Mouse (Mus musculus) gastrocnemius, postnatal 4 days (tissue): ENCODE measurements at regions not wholly inside any gene's neighbourhood (a gene's known extent, or its start where the extent isn't known, plus 50 kb on each side); places are given as distances from the start of the nearest gene placed in this dataset.
A peak's percentile ranks its signal among the peaks of the same experiment; 100 is the strongest.
"Not testable (repeated sequence)": the region's sequence is repeated elsewhere in the genome, so short reads cannot be mapped to it uniquely, and the experiment has no call there.

Source experiments
- DNase-seq, 2 experiments: peaks; one replicate each; pipeline ENCODE4 v3.0.0; 2021 to 2022; ENCODE audit warnings: low spot score in 2 of 2, mixed read lengths in 2 of 2

DNA sequence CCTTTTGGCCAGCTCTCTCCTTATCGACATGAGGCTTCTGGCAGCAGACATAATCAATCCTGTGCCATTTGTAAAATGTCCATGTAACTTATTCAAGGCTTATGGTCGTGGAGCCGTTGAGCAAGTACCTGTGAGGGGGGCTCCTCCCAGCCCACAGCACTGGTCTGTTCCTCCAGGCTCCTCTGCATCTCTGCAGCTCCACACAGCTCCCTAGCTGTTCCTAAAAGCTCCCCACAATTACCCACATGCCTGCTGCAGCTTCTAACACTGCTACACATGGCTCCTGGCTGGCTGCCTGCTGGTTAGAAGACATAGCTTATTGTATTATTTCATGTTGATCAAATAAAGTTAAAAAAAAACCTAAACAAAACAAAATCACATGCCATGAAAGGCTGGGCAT, 77.9 kb downstream of the Tcp10c start:
- not testable (repeated sequence) for DNase-seq

DNA sequence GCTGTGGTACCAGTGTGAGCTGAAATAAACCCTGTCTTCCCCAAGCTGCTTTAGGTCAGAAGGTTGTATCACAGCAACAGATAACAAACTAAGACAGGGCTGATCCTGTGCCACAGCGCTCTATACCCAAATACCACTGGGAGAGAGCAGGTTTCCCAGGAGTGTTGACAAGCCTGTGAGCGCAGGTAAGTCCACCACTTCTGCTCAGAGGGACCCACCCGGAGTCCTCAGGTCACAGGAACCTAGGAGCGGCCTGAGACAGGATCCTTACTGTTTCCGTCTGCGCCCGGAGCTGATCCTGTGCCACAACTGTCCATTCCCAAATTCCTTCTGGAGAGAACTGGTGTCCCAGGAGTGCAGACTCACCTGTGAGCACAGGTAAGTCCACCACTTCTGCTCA, 79.8 kb downstream of the Tcp10c start:
- DNase-seq: not testable (repeated sequence)

DNA sequence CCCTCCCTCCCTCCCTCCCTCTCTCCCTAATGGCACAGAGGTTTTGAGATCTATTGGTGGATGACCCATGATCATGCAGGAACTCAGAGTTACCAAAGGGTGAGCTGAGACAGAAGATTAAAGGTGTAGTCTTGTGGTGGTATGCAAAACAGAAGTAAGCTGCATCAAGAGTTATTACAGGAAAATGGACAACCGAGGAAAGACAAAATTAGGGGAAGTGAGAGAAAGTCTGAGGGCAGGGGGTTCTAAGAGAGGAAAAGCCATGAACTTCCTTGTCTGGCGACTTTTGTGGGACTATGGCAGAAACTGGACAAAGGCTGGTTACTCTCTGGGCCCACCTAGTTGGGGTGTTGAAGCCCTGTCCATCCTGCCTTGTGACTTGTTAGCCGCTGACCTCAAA, 84.4 kb downstream of the Tcp10c start:
- not testable (repeated sequence) for DNase-seq

DNA sequence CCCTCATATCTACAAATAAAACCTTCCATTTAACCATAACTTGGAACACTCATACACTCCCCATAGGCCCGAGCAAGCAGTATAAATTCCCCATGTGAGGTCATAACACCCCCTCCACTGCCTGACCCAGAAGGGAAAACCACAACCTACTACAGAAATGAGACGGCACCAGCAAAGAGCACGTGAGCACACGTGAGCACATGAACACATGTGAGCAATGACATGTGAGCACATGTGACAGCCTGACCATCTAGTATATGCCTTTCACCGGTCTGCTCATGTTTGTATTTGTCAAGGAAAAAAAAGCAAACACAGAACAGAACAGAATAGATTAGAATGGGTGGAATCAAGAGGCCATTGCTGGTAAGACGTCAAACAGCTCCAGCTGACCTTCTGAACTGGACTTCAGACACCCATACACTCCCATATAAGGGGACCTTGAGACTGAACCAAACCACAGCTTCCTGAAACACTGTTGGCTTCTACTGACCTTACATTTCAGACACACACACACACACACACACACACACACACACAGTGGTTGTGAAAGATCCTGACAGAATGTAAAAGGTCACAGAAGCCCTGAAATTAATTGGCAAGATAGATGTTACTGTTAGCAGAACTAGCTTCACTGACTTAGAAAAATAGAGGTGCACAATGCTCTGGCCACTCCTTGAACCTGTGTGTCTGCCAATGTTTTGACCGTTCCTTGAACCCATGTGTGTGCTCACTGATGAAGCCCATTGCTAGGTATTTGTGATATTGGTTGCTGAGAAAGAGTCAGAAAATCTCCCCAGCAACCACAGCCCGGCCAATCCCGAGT, 86.5 kb downstream of the Tcp10c start:
- DNase-seq: not testable (repeated sequence)

DNA sequence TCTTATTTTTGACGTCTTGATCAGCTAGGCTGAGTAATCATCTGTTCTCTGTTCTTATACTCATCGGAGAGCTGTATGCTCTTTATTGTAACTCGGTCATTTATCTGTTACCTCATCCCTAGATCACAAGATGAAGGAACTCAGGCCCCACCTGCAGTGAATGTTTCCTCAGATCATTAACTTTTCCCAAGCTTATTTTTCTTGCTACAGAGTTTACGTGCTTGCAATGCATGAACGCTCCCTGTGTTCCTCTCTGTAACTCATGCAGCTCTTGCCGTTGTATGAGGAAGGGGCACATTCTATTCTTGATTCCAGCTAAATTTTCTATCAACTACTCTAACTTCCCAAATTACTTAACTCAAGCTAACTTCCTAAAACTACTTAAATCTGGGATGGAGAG, 87.9 kb downstream of the Tcp10c start:
- DNase-seq: not testable (repeated sequence)

DNA sequence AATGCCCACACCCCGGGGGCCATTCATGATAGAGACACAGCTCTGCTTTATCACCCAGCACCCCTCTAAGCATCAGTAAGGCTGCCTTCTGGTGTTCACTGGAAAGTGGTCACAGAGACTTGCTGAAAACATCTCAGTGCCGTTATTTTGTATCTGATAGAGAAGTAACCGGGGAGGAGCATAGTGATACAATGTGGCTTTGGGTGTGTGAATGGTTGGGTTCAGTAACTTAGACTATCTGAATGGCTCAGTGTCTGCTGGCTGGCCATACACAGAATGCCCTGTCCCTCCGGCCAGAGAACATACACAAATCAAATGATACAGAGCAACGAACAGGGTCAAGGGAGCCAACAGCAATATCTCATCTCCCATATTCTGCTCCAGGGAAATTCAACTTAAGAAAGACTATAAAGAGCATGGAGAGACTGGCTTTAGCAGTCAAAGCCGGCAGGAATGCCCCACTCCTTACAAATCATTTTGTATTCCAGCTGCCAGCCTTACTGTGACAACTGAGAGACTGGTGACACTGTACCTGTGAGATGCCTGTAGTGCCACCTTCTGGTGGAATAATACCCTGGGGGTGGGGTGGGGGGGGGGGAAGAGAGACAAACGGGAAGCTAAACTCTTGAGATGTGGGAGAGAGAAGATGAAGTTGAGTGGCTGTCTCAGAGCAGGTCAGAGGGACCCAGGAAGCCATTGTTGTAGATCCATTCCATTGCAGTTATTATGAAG, 102.7 kb downstream of the Tcp10c start:
- DNase-seq: not testable (repeated sequence)

DNA sequence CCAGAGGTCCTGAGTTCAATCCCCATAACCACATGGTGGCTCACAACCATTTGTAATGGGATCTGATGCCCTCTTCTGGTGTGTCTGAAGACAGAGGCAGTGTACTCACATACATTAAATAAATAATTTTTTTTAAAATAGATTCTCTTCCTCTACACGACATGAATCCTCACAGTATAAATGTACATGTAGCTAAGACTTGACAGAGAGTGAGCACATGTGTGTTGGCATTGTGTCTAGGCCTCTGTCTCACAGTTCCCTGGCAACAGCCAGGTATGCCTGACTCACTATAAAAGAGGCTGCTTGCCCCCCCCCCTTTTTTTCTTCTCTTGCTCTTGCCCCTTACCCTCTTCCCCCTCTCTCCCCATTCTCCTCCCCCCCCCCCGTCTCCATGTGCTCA, 103.6 kb downstream of the Tcp10c start:
- not testable (repeated sequence) for DNase-seq

DNA sequence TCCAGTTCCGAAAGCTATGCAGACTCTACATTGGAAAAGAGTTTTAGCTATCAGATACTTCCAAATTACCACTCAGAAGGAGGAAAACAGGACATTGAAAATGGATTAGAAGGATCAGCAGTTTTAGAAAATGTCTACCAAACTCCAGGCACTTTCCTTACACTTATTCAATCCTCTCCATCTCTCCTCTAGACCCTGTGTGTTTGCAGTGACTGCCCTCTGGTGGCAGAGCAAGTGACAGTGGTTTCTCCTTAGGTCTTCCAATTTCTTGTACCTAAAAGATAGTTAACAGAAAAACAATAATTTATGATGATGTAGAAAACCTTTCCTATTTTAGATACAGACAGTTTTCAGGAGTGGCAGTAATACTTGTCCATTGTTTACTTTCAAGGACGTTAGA, 104.4 kb downstream of the Tcp10c start:
- DNase-seq: not testable (repeated sequence)

DNA sequence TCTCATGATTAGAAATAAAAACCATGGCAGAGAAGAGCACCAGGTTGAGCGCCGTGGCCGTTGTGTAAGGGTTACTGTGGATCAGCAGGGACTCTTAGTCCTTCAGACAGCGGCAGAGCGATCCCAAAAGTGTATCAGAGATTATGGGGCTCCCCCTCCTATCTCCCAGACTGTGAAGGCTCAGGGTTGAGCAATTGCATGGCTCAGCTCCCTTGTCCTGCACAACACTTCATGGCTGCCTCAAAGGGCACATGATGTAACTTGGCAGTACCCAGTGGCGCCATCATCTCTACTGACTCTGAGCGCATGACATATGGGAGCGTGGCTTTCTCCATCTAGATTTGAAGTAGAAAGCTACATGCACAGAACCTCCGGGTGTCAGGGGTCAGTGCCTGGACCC, 108.3 kb downstream of the Tcp10c start:
- not testable (repeated sequence) for DNase-seq

DNA sequence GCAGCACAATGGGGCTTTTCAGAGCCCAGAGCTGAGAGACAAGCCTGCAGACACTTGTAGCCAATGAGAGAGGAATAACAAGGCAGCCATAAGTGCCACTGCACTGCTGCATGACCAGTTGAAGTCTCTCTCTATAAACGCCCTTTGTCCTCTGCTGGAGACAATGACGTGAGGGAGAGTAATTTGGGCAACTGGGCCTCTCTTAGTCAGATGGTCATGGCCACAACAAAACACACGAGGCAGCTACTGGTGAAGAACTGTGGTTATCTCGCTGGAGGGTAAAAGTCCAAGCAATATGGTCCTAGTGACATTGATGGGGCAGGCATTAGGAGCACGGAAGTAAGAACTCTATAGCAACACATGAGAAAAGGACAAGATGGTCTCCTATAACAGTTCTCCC, 111.5 kb downstream of the Tcp10c start:
- DNase-seq: not testable (repeated sequence)

DNA sequence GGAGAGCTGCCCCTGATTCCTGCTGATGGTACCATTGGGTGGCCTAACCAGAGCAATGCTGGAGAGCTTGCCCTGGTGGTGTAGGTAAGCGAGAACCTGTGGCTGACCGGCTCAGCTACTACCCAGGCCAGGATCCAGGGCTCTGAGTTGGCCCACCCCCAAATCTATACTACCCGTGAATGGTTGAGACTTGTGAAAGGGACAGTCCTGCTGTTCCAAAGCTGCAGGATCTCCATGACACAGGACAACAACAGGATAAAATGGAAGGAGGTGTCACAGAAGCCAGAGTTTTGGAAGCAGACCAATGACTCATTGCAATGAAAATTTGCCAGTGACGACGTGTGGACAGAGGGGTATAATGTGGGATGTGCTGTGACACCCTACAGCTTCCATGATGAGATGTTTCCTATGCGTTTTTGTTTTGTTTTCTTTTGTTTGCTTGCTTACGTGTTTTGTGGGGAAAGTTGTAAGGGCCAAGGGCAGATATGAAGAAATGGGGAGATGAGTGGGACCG, 115.6 kb downstream of the Tcp10c start:
- peak in 1 of 2 experiments; percentile 11 for DNase-seq

DNA sequence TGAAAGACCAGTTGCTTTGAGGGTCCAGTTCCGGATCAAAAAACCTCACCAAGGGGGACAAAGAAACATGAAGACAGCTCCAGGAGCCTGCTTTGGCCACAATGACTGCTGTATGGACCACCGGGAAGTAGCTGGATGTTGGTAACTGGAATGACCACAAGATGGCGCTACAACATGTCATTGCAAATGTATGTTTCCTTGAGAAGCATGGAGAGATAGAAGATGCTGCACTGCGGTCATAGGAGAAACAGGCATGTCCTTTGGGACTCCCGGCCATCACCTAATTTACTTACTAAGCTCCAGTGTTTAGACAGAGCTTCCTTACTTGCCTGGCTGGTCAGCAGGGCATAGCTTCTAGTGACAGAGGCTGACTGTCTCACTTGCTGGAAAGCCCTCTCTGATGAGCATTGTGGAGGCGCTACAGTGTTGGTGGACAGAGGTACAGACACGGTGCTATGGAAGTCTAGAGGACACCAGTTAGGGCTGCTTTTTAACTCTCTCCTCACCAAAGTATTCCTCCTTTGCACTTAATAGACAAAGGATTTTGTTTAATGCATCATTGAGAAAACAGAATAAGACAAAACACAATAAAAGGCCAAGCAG, 118.2 kb downstream of the Tcp10c start:
- DNase-seq: peak; percentile 41 to 69

DNA sequence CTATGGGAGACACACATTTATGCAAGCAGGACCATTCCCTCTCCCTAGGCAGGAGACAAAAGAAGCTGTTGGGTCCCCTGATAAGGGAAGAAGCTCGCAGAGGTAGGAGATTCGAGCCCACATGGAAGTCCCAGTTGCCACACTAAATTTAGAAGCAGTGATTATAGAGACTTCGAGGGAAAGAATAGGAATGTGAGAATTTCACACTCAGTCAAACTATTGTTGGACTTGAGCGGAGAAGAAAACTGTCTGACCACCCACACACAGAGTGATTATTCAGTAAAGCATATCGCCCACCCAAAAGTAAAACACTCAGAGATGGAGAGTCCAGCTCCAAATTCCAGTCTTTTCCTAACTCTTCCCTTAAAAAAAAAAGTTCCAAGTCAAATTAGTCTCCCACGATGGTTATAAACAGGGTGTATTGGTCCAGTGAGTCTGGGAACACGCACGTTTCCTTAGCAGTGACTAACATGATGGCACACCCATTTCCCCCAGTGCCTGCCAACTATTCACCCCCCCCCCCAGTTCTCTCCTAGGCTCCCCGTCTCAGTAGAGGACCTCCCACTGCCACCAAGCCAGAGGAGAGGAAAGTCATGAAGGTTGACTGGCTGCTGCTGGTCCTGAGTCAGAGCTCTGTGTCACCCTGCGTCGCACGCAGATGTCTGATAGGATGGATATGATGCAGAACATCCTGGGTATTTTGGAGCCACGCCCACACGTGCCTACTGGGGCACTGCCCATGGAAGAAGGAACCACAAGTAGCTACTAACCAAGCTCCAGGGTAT, 120.1 kb downstream of the Tcp10c start:
- DNase-seq: no peak

DNA sequence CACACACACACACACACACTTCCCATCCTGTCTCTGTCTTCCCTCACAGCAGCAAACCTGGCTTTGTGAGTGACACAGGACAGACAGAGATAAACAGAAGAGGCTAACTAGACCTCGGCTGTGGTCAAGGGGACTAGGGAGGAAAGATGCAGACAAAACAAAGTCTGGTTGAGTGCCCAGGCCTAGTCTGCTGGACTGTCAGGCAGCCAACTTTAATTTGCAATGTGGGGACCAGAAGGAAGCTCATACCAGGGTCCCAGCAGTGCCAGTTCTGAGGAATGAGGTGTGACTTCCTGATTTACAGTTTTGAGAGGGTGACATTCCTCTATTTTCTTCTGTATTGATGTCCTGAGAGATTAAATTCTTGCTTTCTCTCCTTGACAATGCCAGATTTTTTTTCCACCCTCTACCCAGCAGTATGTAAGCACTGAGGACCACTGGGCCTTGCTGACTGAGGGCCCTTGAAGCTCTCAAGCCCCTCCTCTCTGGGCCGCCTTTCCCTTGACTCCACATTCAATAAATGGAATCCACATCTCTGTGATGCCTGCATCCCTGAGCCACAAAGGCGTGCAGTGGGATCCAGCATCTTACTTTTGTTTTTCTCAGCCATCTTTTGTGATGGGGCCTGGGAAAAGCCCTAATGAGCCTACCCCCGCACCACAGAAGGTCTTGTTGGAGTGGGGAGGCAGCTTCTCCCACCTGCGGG, 124.6 kb downstream of the Tcp10c start:
- DNase-seq: no peak

DNA sequence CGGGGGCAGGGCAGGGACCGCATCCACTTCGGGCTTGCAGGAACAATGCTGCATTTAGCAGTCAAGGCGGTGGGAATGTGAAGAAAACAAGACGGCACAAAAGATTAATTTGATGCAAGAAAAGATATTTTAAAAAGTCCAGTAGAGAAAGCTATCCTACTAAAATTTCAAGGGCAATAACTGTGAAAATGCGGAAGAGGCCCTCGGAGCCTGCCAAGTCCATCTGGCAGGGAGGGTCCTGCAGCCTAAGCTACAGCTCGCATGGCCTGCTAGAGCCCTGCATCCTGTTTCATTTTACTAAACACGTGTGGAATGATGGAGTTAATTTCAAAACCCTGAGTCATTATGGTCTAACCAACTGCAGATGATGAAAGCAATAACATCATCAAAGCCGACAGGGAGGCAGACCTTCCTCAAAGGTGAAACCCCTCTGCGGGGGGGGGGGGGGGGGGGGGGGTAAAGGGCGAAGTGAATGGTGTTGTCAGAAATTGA, 125.2 kb downstream of the Tcp10c start:
- no peak for DNase-seq

DNA sequence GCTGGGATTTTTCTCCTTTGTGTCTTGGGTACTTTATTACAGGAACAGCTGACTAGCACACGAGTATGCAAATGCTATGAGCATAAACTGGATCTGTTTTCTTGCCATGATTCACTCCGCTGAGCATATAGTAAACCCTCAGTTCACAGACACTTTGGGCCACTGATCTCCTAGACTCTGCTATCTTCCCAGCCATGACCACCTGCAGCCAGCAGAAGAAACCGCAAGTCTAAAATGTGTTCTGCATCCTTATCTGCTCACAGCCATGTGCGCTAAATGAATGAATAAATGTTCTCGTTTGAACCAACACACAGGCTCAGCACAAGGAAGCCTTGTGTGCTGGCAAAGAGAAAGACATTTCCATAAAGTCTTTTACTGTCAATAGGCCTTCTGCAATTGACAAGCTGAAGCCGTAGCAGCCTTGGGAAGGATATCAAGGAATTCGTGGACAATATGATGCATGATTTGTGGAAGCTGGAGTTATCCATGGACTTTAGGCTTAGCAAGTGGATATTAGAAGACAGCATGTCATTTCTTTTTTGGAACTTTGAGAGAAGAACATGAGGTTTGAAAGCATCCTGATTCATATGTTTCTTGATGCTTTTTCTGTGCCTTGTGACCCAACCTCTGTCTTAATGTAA, 127.2 kb downstream of the Tcp10c start:
- no peak for DNase-seq

DNA sequence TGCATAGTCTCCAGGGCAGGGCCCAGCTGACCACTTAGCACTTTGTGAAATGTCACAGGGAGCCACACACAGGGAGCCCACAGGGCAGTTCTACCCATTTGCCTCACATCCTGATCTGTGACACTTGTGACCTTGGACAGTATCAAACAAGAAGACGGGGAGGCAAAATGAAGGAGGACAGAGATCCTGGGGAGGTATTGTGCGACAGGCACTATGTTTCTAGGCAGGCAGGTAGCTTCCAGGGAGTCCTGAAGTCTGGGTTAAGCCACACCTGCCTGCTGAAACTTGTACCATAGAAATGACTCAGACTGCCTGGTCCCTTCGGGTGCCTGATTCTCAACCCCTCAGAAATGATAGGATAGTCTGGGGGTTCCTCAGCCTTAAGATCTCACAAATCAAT, 127.8 kb downstream of the Tcp10c start:
- DNase-seq: no peak

DNA sequence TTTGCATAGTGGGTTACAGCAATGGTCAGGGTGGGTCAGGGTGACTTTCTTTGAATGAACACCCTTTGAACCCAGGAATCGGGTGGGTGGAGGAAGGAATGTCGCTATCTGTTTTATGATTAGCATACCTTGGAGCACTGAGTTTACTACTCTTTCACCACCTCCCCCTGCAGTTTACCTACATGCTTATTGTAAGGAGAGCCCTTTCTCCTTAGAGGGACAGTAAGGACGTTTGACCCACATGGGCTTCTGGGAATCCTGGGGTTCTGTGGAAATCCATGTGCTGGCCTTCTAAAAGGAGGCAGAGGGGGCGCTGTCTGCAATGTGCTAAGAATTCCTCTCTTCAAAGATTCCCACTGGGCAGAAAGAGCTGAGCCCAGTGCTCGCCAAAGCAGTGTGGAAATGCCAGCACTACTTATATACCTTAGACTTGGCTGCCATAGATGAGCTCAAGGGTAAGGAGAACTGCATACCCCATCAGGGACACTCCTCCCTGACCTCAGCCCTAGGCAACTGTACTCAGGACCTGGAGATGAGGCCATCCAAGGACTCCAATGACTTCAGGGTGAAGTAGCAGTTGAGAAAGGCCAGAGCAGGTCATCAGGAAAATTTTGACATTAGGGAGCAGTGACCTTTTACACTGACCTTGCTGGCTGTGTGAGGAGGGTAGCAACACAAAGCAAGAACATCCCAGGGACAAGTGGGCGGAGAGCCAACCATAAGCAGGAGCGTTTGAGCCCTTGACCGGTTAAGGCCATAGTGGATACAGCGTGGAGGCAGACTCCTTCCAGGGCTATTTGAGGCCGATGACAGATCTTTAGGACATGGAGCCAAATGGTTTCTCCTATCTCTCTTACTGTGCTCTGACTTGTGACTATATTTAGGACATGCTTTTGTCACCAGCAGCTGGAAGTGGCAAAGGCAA, 133.2 kb downstream of the Tcp10c start:
- no peak for DNase-seq
